Mouse (Mus musculus): Measurements from ENCODE around the gene Pon2.

DNA sequence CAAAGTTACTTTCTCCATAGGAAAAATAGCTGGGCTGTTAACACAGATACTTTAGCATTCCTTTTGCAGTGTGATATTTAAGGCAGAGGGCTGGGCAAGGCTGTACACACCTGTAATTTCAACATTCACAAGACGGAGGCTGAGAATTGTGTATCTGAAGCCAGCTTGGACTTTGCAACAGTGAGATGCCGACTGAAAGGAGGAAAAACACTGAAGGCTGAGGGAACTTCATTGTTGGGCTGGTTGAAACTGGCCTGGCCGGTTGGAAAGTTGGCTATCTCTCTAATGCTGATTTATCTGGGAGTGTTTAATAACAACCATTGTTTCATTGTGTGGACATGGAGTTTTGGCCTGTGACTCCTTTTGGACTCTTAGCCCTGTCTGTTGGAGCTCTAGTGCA lies 7.7 kb upstream of the Pon2 start:
- no peak for TF ChIP-seq ZNF384 (IDR thresholded peaks at IDR 0.05; ENCODE audit: low read depth, low read length)
- no peak for TF ChIP-seq CHD2 (IDR thresholded peaks at IDR 0.05; ENCODE audit: low read depth, low read length)
- TF ChIP-seq MAFK (IDR thresholded peaks at IDR 0.05; ENCODE audit: insufficient read depth, low read depth, low read length): no peak

Data from ES-E14 (cell line).